Mouse (Mus musculus) erythroblast, adult 5-6 weeks (primary cell): ENCODE measurements around the gene Cfap299. TPM values are rescaled to one million over a fixed set of nuclear protein-coding genes. Genes with fewer than 3 reads are reported as not detected.

Experiments
- ATAC-seq: replicated peaks from 2 replicates; pipeline ENCODE4 v1.8.0; 2016; ENCODE audit warnings: moderate number of reproducible peaks, mild to moderate bottlenecking, moderate TSS enrichment, inconsistent platforms; ENCODE audit not compliant: poor library complexity, low FRiP score, severe bottlenecking
- total RNA-seq, 2 experiments: library from RNA; stranded (forward) in 1 of 2; stranded (reverse) in 1 of 2; fragments of 150-400 nt in 1 of 2; fragments of 200-764, 138-1000 nt in 1 of 2; gene quantifications; 2 replicates each; pipeline versions ENCODE4 v1.2.3 to v1.2.4; 2015 to 2017; ENCODE audit warnings: low replicate concordance in 2 of 2

The Cfap299 gene
- total RNA-seq, 2 experiments from 2014 or later = not detected

DNA sequence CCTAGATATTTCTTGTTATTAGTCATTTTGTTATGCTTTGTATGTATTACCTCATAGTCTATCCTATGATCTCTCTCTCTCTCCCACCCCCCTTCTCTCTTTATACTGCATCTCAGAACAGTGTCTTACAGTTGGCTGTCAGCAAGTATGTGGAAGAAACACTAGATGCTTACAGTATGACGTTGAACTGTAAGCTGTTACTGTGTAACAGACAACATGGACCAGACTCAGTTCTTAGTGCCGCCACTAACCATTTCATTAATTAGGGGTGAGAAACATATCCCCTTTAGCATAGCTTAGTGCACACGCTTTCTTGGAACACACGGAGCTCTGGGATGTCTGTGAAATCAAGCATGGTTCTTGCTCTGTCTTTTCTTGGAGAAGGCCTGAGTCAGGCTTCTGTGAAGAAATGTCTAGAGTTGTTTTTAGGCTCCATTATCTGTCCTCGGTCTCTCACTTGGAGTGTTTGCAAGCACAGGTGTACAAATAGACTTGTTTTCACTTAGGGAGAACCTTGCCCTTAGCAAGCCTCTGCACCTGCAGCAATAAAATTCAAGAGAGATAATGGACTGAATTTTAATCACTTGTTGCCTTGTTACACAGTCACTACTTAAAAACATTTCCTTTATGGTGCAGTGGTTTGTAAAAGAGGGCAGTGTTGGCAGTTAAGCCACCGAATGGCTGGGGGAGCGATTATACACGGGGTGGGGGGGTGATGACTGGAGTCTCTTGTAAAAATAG is 47.1 kb downstream of the Cfap299 start:
- no peak for ATAC-seq

- no peak for ATAC-seq
These were observed 47.6 kb downstream of the Cfap299 start for GRCm38 (mm10) chr5:98376799-98377090.

- no peak for ATAC-seq
These were observed 51.3 kb downstream of the Cfap299 start for GRCm38 (mm10) chr5:98380360-98380759.

DNA sequence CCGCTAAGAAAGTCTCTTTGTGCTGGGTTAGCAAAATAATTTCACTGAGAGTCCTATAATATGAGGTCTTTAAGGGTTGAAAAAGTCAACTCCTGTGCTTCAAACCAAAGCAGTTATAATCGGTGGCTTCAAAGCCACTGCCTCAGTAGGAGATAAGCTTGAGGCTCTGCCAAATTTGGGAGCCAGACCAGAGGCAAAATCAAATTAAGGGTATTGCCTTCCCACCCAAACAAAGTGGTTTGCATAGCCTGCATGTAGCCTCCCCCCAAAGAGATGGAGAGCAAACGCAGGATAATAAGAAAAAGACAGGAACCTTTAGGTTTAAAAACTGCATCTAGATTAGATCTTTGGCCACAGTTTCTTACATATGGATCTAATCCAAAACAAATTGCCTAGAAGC is 58.0 kb downstream of the Cfap299 start:
- no peak for ATAC-seq

- ATAC-seq = no peak
These were observed 73.1 kb downstream of the Cfap299 start for GRCm38 (mm10) chr5:98402165-98402564.

GRCm38 (mm10) chr5:98410060-98410459 is 81.0 kb downstream of the Cfap299 start:
- no peak for ATAC-seq

- ATAC-seq = no peak
These were observed 87.5 kb downstream of the Cfap299 start for GRCm38 (mm10) chr5:98416385-98417145.

- ATAC-seq = no peak
These were observed 95.9 kb downstream of the Cfap299 start for GRCm38 (mm10) chr5:98424965-98425364.

GRCm38 (mm10) chr5:98426112-98426511 is 97.0 kb downstream of the Cfap299 start:
- ATAC-seq = no peak

GRCm38 (mm10) chr5:98430060-98430459 is 101.0 kb downstream of the Cfap299 start:
- ATAC-seq = no peak

DNA sequence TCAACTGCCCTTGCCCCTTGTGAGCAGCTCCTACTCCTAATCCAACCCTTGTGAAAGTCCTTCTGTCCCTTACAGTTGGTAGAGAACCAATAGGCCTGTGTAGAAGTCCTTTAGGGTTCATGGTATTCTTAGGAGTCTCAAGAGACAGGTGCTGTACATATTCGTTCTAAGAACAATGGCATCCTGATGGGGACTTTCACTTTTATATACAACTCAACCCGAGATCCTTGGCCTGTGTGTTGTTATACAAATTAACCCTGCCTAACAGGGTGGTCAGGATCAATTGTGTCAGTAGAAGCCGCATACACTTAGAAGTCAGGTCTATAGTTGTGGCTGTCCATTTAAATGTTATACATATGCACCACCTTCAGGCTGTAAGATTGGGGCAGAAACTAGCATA is 109.6 kb downstream of the Cfap299 start:
- no peak for ATAC-seq

- ATAC-seq = no peak
These were observed 117.8 kb downstream of the Cfap299 start for GRCm38 (mm10) chr5:98446771-98447462.

- no peak for ATAC-seq
These were observed 120.8 kb downstream of the Cfap299 start for GRCm38 (mm10) chr5:98449873-98450272.

DNA sequence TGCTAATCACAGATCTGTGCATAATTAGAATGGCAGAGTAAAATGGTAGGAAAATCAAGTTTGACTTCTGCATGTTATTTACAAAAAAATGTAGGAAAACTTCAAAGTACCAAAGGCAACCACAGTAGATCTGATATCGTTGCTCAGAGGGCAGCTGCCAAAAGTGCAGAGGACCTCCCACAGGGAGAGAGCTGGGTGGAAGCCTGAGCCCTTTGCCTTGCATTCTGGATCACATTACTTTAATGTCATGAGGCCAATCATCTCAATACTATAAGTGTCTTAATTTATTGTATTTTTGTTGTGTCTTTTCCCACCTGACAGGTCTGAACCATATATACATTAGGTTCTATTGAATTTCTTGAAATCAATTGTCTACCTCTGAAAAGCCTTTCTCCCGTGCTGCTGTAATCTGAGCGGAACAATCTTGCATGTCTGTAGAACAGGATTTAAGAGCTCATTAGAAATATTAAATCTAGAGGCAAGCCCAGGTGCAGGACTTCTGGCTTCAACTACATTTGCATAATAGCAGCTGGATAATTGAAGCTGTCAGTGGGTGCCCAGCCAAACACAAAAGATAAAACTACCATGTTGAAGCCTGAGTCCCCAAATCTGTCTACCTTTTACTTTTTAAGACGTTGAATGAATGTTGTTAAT is 137.9 kb downstream of the Cfap299 start:
- ATAC-seq = no peak

DNA sequence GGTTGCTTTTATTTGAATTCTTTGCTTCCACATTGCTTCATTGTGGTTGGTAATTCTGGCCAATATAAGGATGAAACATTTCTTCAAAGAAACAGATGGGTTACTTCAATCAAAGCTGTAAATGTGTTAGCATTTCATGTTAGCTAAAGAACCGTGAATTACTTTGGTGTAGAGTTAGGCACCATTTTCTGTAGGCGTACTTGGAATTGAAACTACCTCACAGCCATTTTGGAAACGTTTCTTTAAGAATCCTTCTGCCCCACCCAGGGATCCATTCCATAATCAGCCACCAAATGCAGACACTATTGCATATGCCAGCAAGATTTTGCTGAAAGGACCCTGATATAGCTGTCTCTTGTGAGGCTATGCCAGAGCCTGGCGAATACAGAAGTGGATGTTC is 140.9 kb downstream of the Cfap299 start:
- ATAC-seq = no peak

DNA sequence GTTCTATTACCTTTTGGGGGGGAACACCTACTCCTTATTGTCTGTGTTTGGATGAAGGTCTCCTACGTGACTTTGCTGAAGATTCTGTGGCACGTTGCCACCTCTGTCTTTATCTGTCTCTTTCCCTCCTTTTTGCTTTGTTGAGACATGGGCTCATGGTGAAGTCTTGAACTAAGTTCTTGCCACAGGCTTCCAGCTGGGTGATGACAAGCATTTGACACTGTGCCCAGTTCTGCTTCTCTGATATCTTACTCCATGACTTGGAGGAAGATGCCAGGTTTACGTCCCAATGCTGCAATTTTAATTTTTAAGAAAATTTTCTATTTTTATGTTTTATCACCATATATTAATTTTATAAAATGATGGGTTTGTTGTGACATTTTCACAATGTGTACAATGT is 147.4 kb downstream of the Cfap299 start:
- ATAC-seq = no peak

DNA sequence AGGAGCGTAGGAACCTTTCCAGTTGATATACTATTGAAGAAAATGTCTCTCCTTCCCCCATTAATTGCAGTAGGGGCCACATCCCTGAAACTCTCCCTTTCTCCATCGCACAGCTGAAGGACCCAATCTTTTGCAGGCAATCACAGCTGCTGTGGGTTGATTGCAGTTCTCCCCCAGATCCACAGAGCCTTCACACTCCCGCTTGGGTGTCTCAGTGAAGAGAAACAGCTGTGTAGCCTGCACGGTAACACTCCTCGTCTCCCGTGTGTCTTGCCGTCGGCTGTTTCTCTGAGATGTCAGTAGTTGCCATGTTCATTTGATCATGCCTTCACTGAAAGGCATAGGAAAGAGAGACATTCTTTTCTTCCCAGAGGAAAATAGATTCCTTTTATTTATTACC is 148.2 kb downstream of the Cfap299 start:
- ATAC-seq = no peak

GRCm38 (mm10) chr5:98483507-98483906 is 154.4 kb downstream of the Cfap299 start:
- no peak for ATAC-seq

DNA sequence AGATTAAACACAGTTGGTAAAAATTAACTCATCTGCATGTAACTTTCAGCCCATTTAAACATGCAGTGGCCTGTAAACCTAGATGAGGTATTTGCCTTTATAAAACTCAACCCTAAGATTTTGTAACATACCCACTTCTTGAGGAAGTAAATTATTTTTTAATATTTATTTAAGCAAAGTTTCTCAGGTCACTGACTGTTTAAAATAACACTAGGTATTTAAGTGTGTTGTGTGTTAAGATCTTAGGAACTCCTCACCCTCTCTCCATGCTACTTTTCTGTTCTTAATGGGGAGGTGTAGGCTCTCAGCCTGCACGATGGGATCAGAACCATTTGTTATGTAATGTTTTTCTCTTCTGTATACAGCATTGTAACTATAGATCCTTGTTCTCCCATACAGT is 156.1 kb downstream of the Cfap299 start:
- ATAC-seq = no peak

GRCm38 (mm10) chr5:98498317-98498716 is 169.2 kb downstream of the Cfap299 start:
- ATAC-seq = no peak
